8 mouse cellular contexts compared by ENCODE assay signal in genomic region chr11:80377712-80378451, GRCm38 (mm10). TPM values are rescaled to one million over a fixed set of nuclear protein-coding genes. Genes with fewer than 3 reads are reported as not detected.
DNase-seq lines count a peak whose midpoint lies in the region; ATAC-seq lines count a peak whose summit lies in the region.

5730455P16Rik (minus strand) TSS chr11:80378034.

- H3K4me1 ChIP-seq in hindbrain, embryonic 14.5 days (replicated peaks; ENCODE audit: control insufficient read depth, insufficient read depth, low read length) = peaks cover 16% of the 10 kb centered on the region

- peak; percentile 79 for DNase-seq in WW6 (ENCODE audit: low read depth, low spot score)
- peak; percentile 92 to 93 for DNase-seq in cerebellum, postnatal 25 days
- peak; percentile 72 to 74 for DNase-seq in frontal cortex, postnatal 25 days (ENCODE audit: low spot score in 2 of 2)
- peak; percentile 85 for DNase-seq in hindbrain, embryonic 14.5 days (ENCODE audit: low spot score)
- peak; percentile 84 to 86 for DNase-seq in left cerebral cortex, adult 18-20 months (ENCODE audit: low spot score in 2 of 2)
- DNase-seq in lung, postnatal 4 days = peak; percentile 88 to 90
- peak; percentile 91 for DNase-seq in retina, postnatal 1 day
- peak; percentile 90 for DNase-seq in thymus, postnatal 4 days

- H3K27me3 ChIP-seq in hindbrain, embryonic 14.5 days (ENCODE audit: control insufficient read depth, insufficient read depth, low read length) = no peaks in the 10 kb centered on the region

- H3K36me3 ChIP-seq in hindbrain, embryonic 14.5 days (replicated peaks; ENCODE audit: control insufficient read depth, insufficient read depth) = peaks cover 26% of the 10 kb centered on the region

- peak within 1 kb of the TSS; percentile 96 for H3K9ac ChIP-seq in hindbrain, embryonic 14.5 days

- H3K4me2 ChIP-seq in hindbrain, embryonic 14.5 days (replicated peaks) = peak within 1 kb of the TSS; percentile 66

- peak within 1 kb of the TSS; percentile 80 for H3K4me3 ChIP-seq in hindbrain, embryonic 14.5 days (replicated peaks; ENCODE audit: low read length)

- 1% methylated on average over 43 of the region's 43 CpGs for WGBS in hindbrain, embryonic 14.5 days

- ATAC-seq in hindbrain, embryonic 14.5 days (ENCODE audit: low FRiP score) = peak; percentile 89

- H3K27ac ChIP-seq in hindbrain, embryonic 14.5 days = peak within 1 kb of the TSS; percentile 89

- no peaks in the 10 kb centered on the region for H3K9me3 ChIP-seq in hindbrain, embryonic 14.5 days (ENCODE audit: control insufficient read depth, low read length)

RNA-seq across cellular contexts. Expression of gene 5730455P16Rik, which starts in this region (rescaled TPM):
- 37.6 and 40.4 TPM in 2 replicates for polyA plus RNA-seq in hindbrain, embryonic 14.5 days (2014; fragmentation: Nextera tagmentation; extraction: Ambion mirVana)
- 10 to 100 TPM; 49.5 to 53.9 TPM for total RNA-seq in left cerebral cortex, adult 18-20 months (2021)

Comparison
In these comparisons a context has a peak if more than half of its experiments do, and no peak if none do; other contexts are left out.
1. Peak in every context shown above with its lines: DNase-seq, ATAC-seq, H3K4me3 ChIP-seq and H3K27ac ChIP-seq.